Mouse (Mus musculus) heart, postnatal 0 days (tissue): ENCODE measurements at regions not wholly inside any gene's neighbourhood (a gene's known extent, or its start where the extent isn't known, plus 50 kb on each side); places are given as distances from the start of the nearest gene placed in this dataset.

Source experiments
- ATAC-seq: fragments of 200-750 bp; cut with Nextera tagmentation; 2 replicates; pipeline ENCODE4 v1.8.0; 2017; ENCODE audit warnings: low read depth, moderate number of reproducible peaks, moderate library complexity; ENCODE audit not compliant: insufficient read depth
- DNase-seq: peaks from one replicate; pipeline ENCODE4 v3.0.0-alpha.2; 2016; ENCODE audit warnings: low spot score
- H3K27ac ChIP-seq: fragments of 300-500 bp; sonication (generic); 2 replicates; pipeline ENCODE4 v1.5.1; 2014; ENCODE audit warnings: low read depth, mild to moderate bottlenecking
- H3K27me3 ChIP-seq: fragments of 300-500 bp; sonication (generic); 2 replicates; pipeline ENCODE4 v1.6.1; 2014; ENCODE audit warnings: low read length, mixed read lengths; ENCODE audit not compliant: control insufficient read depth, insufficient read depth
- H3K36me3 ChIP-seq: fragments of 300-500 bp; sonication (generic); replicated peaks from 2 replicates; pipeline ENCODE4 v1.6.1; 2014; ENCODE audit warnings: low read length, mixed read lengths; ENCODE audit not compliant: control insufficient read depth, insufficient read depth
- H3K4me1 ChIP-seq: fragments of 300-500 bp; sonication (generic); 2 replicates; pipeline ENCODE4 v1.6.1; 2014; ENCODE audit warnings: antibody characterized with exemption; ENCODE audit not compliant: control insufficient read depth, insufficient read depth
- H3K4me2 ChIP-seq: fragments of 300-500 bp; sonication (generic); 2 replicates; pipeline ENCODE4 v1.6.1; 2014; ENCODE audit warnings: low read depth, mild to moderate bottlenecking, low read length, moderate library complexity
- H3K4me3 ChIP-seq: fragments of 300-500 bp; sonication (generic); 2 replicates; pipeline ENCODE4 v1.5.1; 2014; ENCODE audit warnings: low read depth, low read length
- H3K9ac ChIP-seq: fragments of 300-500 bp; sonication (generic); replicated peaks from 2 replicates; pipeline ENCODE4 v1.6.1; 2014; ENCODE audit warnings: low read depth, low read length, mixed read lengths
- H3K9me3 ChIP-seq: fragments of 300-500 bp; sonication (generic); replicated peaks from 2 replicates; pipeline ENCODE4 v1.6.1; 2016; ENCODE audit warnings: low read length; ENCODE audit not compliant: control insufficient read depth
- CTCF ChIP-seq: IDR thresholded peaks from 2 replicates; pipeline ENCODE4 v1.5.1; 2016; ENCODE audit warnings: antibody characterized with exemption, control low read depth, low read depth
- EP300 ChIP-seq: IDR thresholded peaks from 2 replicates; pipeline ENCODE4 v1.6.1; 2016; ENCODE audit warnings: antibody characterized with exemption, low read depth
- WGBS: fragments of 180-500 bp; shearing (Covaris S2); extraction: QIAGEN DNeasy Blood & Tissue Kit; methylation state at CpG from one replicate; pipeline ENCODE4 v1.1.7; 2014; 5-methylcytosine and 5-hydroxymethylcytosine counted together

DNA sequence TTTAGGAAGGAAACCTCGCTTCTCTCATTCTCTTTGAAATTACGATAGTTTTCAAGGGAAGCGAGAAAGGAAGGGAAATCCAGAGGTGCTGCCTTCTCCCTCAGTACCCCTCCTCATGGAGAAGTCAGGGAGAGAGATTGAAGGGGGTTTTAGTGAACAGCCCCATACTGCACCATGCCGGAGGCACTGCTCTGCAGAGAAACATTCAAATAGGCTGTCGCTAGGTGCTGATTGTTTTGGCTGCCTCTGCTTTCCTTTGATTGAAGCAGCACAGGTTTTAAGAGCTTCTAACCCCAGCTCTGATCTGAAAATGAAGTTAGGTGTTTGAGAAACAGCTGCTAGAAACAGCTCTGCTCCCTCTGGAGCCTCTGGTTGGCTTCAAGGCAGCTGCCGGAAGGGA, 610.5 kb upstream of the Got2 start:
- Histone ChIP-seq H3K9me3 (no peaks in the 10 kb centered on the region), H3K9ac (no peak overlapping the region), H3K36me3 (no peaks in the 10 kb centered on the region), H3K27me3 (no peaks in the 10 kb centered on the region), H3K4me1 (no peaks in the 10 kb centered on the region), H3K4me2 (no peak overlapping the region), H3K4me3 (no peak overlapping the region), H3K27ac (no peak overlapping the region)
- DNase-seq = no peak
- no peak for ATAC-seq
- 70% methylated on average over 6 of the region's 6 CpGs for WGBS
- TF ChIP-seq CTCF (no peak), EP300 (no peak)

DNA sequence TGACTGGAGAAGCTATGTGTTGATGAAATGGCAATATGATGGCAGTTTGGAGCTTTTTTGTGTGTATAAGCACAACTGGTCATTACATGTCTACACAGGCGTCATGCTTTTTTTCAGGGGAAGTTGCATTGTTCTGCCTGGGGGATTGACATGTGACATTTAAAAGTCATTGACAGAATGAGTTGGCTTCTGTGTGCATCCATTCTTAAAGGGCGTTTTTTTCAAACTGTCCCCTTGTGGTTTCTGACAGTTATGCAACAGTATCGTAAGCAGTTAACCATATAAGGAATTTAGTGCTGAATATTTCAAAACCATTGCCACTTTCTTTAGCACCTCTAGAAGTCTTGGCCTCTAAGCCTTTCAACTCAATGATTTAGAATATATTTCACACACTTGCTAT, 607.1 kb upstream of the Got2 start:
- Histone ChIP-seq H3K27me3 (no peaks in the 10 kb centered on the region), H3K4me3 (no peak overlapping the region), H3K4me1 (no peaks in the 10 kb centered on the region), H3K9ac (no peak overlapping the region), H3K36me3 (no peaks in the 10 kb centered on the region), H3K27ac (no peak overlapping the region), H3K4me2 (no peak overlapping the region), H3K9me3 (no peaks in the 10 kb centered on the region)
- TF ChIP-seq CTCF = no peak
- TF ChIP-seq EP300 = no peak
- ATAC-seq (no peak), DNase-seq (no peak)
- WGBS = 81% methylated on average over 3 of the region's 3 CpGs

DNA sequence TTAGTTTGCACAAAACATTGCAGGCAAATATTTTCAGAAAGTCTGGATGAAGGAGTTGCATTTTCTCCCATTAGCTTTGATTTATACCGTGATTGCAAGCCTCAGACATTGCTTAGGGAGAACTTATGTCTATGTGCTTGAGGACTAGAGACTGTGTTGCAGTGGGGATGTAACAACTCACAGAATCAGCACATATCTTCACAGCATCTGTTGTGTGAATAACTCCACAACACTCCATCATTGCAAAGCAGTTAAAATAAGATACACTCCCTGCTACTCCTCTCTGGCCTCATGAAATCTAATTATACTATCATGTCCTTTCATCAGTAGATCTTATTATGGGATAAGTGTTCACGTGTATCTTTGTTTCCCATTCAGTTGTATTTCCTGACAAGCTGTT, 601.5 kb upstream of the Got2 start:
- ATAC-seq = no peak
- Histone ChIP-seq H3K27me3 (no peaks in the 10 kb centered on the region), H3K4me3 (no peak overlapping the region), H3K9me3 (no peaks in the 10 kb centered on the region), H3K36me3 (no peaks in the 10 kb centered on the region), H3K4me2 (no peak overlapping the region), H3K4me1 (no peaks in the 10 kb centered on the region), H3K9ac (no peak overlapping the region), H3K27ac (no peak overlapping the region)
- WGBS = 58% methylated on average over 2 of the region's 2 CpGs
- no peak for DNase-seq
- TF ChIP-seq EP300 (no peak), CTCF (no peak)

DNA sequence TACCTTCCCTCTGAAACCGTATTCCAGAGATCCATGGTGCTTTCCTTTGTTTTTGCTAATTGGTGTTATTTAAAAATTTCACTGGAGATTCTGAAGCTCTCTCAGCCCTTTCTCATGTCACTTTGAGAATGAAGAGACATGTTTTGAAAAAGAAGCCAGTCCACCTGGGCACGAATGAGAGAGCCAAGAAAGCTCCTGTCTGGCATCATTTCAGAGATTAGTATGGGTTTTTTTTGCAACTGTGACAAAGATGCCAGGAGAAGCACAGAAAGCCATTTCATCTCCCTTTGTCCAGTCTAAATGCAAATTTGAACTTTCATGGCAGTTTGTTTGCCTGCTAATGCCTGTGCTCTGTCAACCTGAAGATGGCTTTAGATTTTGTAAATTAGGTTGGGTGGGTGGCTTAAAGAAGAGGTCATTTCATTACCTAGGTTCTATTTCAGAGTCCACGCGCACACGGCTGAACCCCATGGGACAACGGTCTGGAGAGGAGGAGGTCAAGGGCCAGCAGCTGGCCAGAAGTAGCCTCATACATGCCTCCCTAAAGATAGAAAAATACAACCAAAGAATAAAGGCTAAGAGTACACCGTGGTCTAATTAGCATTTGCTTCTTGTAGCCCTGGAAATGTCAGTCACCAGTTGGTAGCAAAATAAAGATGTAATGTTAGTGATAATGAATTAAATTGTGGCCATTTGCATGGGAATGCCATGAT, 600.5 kb upstream of the Got2 start:
- Histone ChIP-seq H3K27ac (no peak overlapping the region), H3K4me1 (no peaks in the 10 kb centered on the region), H3K4me2 (no peak overlapping the region), H3K9ac (no peak overlapping the region), H3K27me3 (no peaks in the 10 kb centered on the region), H3K4me3 (no peak overlapping the region), H3K36me3 (no peaks in the 10 kb centered on the region), H3K9me3 (no peaks in the 10 kb centered on the region)
- DNase-seq = no peak
- ATAC-seq = no peak
- 76% methylated on average over 7 of the region's 7 CpGs for WGBS
- TF ChIP-seq EP300 = no peak
- no peak for TF ChIP-seq CTCF

DNA sequence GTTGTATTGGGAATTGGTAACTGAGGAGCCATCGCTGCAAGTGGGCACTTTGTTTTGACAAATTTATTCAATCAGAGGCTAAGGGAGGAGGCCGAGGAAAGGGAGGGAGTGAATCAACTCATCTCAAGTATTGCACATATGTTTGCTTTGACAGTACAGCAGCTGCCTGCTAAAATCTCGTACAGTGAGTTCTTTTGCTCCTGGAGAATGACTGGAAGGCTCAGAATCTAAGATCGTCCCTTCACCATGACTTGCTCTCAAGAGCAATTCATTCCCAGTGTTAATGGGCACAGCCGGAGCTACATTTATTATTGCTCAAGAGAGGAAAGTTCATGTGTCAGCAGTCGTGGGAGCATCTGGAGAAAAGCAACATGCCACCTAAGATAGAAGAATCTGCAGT, 567.6 kb upstream of the Got2 start:
- no peaks in the 10 kb centered on the region for H3K27me3 ChIP-seq

DNA sequence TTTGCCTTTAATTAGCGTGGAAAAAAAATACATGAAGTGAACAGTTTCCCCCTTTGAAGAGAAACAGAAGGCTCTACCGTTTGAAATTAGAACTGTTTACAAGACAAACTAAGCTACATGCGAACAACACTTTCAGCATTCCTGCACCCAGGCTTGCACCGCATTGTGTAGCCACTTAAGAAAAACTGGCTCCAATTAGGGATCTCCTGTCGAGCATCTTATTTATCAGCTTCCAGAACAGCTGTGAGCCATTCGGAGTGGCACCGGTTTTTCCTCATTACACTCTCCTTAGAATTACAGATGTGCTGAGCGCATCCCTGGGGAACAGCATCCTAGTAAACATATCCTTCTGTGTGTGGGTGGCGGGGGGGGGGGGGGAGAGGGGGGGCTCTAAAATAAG, 567.0 kb upstream of the Got2 start:
- Histone ChIP-seq H3K9ac (no peak overlapping the region), H3K36me3 (no peaks in the 10 kb centered on the region), H3K9me3 (no peaks in the 10 kb centered on the region), H3K4me3 (no peak overlapping the region), H3K27me3 (no peaks in the 10 kb centered on the region), H3K27ac (no peak overlapping the region), H3K4me1 (no peaks in the 10 kb centered on the region), H3K4me2 (no peak overlapping the region)
- DNase-seq (no peak), ATAC-seq (no peak)
- no peak for TF ChIP-seq CTCF
- WGBS = 37% methylated on average over 9 of the region's 9 CpGs

More for the DNA sequence above, 567.6 kb upstream of the Got2 start:
- no peak for DNase-seq
- Histone ChIP-seq H3K27ac (no peak overlapping the region), H3K4me3 (no peak overlapping the region), H3K9ac (no peak overlapping the region), H3K36me3 (no peaks in the 10 kb centered on the region), H3K9me3 (no peaks in the 10 kb centered on the region), H3K4me2 (no peak overlapping the region), H3K4me1 (no peaks in the 10 kb centered on the region)
- 46% methylated on average over 6 of the region's 6 CpGs for WGBS
- no peak for ATAC-seq
- TF ChIP-seq EP300 = no peak
- TF ChIP-seq CTCF = no peak
